Mouse (Mus musculus) hindbrain, embryonic 13.5 days (tissue): ENCODE data around the gene Ccl3. TPM values are rescaled to one million over a fixed set of nuclear protein-coding genes. Genes with fewer than 3 reads are reported as not detected.

Source experiments
- ATAC-seq: fragments of 200-750 bp; cut with Nextera tagmentation; 2 replicates; pipeline ENCODE4 v1.8.0; 2017; ENCODE audit warnings: moderate TSS enrichment; ENCODE audit not compliant: low FRiP score
- H3K27ac ChIP-seq: fragments of 300-500 bp; sonication (generic); 2 replicates; pipeline ENCODE4 v1.5.1; 2015; ENCODE audit warnings: inconsistent platforms, mild to moderate bottlenecking, moderate library complexity
- H3K27me3 ChIP-seq: fragments of 300-500 bp; sonication (generic); 2 replicates; pipeline ENCODE4 v1.6.1; 2015; ENCODE audit warnings: mild to moderate bottlenecking, inconsistent platforms
- H3K36me3 ChIP-seq: fragments of 300-500 bp; sonication (generic); 2 replicates; pipeline ENCODE4 v1.6.1; 2015; ENCODE audit warnings: mild to moderate bottlenecking, inconsistent platforms
- H3K4me1 ChIP-seq: fragments of 300-500 bp; sonication (generic); replicated peaks from 2 replicates; pipeline ENCODE4 v1.6.1; 2015; ENCODE audit warnings: inconsistent platforms
- H3K4me2 ChIP-seq: fragments of 300-500 bp; sonication (generic); 2 replicates; pipeline ENCODE4 v1.6.1; 2015; ENCODE audit warnings: inconsistent platforms, mild to moderate bottlenecking, moderate library complexity
- H3K4me3 ChIP-seq: fragments of 300-500 bp; sonication (generic); 2 replicates; pipeline ENCODE4 v1.5.1; 2015; ENCODE audit warnings: mild to moderate bottlenecking, inconsistent platforms
- H3K9ac ChIP-seq: fragments of 300-500 bp; sonication (generic); 2 replicates; pipeline ENCODE4 v1.6.1; 2015; ENCODE audit warnings: mild to moderate bottlenecking, inconsistent platforms
- H3K9me3 ChIP-seq: fragments of 300-500 bp; sonication (generic); 2 replicates; pipeline ENCODE4 v1.6.1; 2016; ENCODE audit warnings: inconsistent platforms
- WGBS: fragments of 180-500 bp; shearing (Covaris S2); methylation state at CpG from one replicate; pipeline ENCODE4 v1.1.7; 2015; 5-methylcytosine and 5-hydroxymethylcytosine counted together
- polyA plus RNA-seq: library from polyadenylated mRNA; unstranded; fragments of >200 nt; fragmentation: Nextera tagmentation; extraction: Ambion mirVana; gene quantifications from 2 replicates; pipeline ENCODE4 v1.2.1, GENCODE M21; 2015

Gene Ccl3
- polyA plus RNA-seq, 1 experiment from 2014 or later, result 1.8 TPM

DNA sequence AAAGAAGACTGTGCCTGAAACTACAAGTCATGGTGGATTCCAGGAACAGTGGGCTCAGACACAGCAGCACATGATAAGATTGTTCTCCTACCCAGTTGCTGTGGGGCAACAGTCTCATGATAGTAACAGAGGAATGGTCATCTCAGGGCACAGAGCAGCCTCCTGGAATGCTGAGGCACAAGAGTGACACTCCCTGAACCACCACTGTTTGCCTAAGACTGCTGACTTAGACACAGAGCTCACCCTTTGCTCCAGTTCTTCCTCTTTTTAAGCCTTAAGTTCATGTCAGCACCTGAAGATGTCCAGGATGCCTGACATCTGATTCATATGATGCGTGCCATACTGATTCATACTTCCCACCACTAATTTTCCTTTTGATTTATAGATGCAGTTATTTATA is 32.6 kb downstream of the Ccl3 start:
- no peaks in the 10 kb centered on the region for H3K27me3 ChIP-seq
- 96% methylated on average over 1 of the region's 1 CpGs for WGBS
- ATAC-seq, result no peak
- H3K4me1 ChIP-seq, result no peaks in the 10 kb centered on the region
- H3K9me3 ChIP-seq, result no peaks in the 10 kb centered on the region
- H3K4me3 ChIP-seq, result no peak overlapping the region
- no peaks in the 10 kb centered on the region for H3K36me3 ChIP-seq
- no peak overlapping the region for H3K27ac ChIP-seq
- H3K4me2 ChIP-seq, result no peak overlapping the region
- H3K9ac ChIP-seq, result no peak overlapping the region

DNA sequence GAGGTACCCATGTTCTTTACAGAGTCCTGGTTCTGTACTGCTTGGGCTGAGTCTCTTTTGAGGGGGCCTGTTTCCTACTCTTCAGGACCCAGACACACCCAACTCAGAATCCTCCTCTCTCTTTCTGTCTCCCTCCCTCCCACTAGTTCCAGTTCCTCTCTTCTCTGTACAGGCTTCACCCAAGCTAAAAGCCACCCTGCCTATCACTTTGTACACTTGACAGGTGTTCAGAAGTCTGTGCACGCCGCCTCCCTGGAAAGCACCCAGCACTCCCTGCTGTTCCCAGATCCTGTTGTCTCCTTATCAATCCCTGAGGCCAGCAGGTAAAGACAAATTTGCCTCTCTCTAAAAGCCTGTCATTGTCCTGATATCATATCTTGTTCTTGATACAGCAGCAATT is 38.3 kb downstream of the Ccl3 start:
- H3K9me3 ChIP-seq, result no peaks in the 10 kb centered on the region
- no peaks in the 10 kb centered on the region for H3K36me3 ChIP-seq
- H3K27ac ChIP-seq, result no peak overlapping the region
- no peaks in the 10 kb centered on the region for H3K27me3 ChIP-seq
- H3K9ac ChIP-seq, result no peak overlapping the region
- H3K4me2 ChIP-seq, result no peak overlapping the region
- H3K4me3 ChIP-seq, result no peak overlapping the region
- ATAC-seq, result no peak
- H3K4me1 ChIP-seq, result no peaks in the 10 kb centered on the region
- WGBS, result 92% methylated on average over 2 of the region's 2 CpGs

GRCm38 (mm10) chr11:83606396-83606795 is 42.8 kb downstream of the Ccl3 start:
- Histone ChIP-seq H3K36me3 (no peaks in the 10 kb centered on the region), H3K9me3 (no peaks in the 10 kb centered on the region), H3K4me1 (no peaks in the 10 kb centered on the region), H3K27me3 (no peaks in the 10 kb centered on the region), H3K9ac (no peak overlapping the region), H3K27ac (no peak overlapping the region), H3K4me2 (no peak overlapping the region), H3K4me3 (no peak overlapping the region)
- WGBS, result 63% methylated on average over 1 of the region's 1 CpGs
- ATAC-seq, result no peak

GRCm38 (mm10) chr11:83605535-83605934 is 43.6 kb downstream of the Ccl3 start:
- ATAC-seq, result no peak
- H3K4me1 ChIP-seq, result no peaks in the 10 kb centered on the region
- H3K9ac ChIP-seq, result no peak overlapping the region
- H3K4me2 ChIP-seq, result no peak overlapping the region
- no peak overlapping the region for H3K4me3 ChIP-seq
- no peaks in the 10 kb centered on the region for H3K9me3 ChIP-seq
- 90% methylated on average over 3 of the region's 3 CpGs for WGBS
- no peaks in the 10 kb centered on the region for H3K36me3 ChIP-seq
- no peaks in the 10 kb centered on the region for H3K27me3 ChIP-seq
- H3K27ac ChIP-seq, result no peak overlapping the region

- Histone ChIP-seq H3K9me3 (no peaks in the 10 kb centered on the region), H3K4me3 (no peak overlapping the region), H3K36me3 (no peaks in the 10 kb centered on the region), H3K27me3 (no peaks in the 10 kb centered on the region), H3K27ac (no peak overlapping the region), H3K4me2 (no peak overlapping the region), H3K4me1 (no peaks in the 10 kb centered on the region), H3K9ac (no peak overlapping the region)
- no peak for ATAC-seq
- WGBS, result 93% methylated on average over 4 of the region's 4 CpGs
These were observed 44.5 kb downstream of the Ccl3 start for GRCm38 (mm10) chr11:83604698-83605097.

DNA sequence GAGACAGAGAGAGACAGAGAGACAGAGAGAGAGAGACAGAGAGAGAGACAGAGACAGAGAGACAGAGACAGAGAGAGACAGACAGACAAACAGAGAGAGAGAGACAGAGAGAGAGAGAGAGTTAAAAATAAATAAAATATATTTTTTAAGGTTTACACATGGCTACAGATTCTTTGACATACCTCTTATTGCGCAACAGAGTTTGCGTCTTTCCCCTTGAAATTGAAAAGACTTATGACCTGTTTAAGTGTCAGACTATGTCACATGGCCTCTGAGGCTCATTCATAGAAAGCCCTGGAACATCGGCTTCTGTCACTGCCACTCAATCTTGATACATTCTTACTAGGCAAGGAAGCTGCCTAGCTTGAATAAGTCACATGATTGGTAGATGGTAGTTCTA is 45.8 kb downstream of the Ccl3 start:
- no peak overlapping the region for H3K4me3 ChIP-seq
- WGBS, result 91% methylated on average over 3 of the region's 3 CpGs
- no peak for ATAC-seq
- no peak overlapping the region for H3K9ac ChIP-seq
- H3K4me2 ChIP-seq, result no peak overlapping the region
- no peaks in the 10 kb centered on the region for H3K4me1 ChIP-seq
- H3K27ac ChIP-seq, result no peak overlapping the region
- H3K9me3 ChIP-seq, result no peaks in the 10 kb centered on the region
- no peaks in the 10 kb centered on the region for H3K27me3 ChIP-seq
- H3K36me3 ChIP-seq, result no peaks in the 10 kb centered on the region

DNA sequence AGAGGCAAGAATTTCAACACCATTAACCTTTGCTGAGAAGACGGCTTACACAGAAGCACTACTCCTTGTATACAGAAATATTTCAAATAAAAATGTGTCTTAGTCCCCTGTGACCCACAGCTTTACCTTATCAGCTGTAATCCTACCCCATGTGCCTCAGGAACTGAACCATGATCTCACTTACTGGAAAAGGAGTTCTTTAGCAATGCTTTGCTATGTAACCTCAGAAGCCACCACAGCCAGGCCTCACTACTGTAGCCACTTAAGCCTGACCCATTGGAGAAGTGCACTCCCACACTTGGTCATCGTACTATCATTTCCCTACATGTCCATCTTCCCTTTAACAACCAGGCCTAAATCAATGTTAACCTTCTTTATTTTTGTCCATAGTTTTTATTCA is 48.6 kb downstream of the Ccl3 start:
- no peak for ATAC-seq
- no peak overlapping the region for H3K27ac ChIP-seq
- H3K4me2 ChIP-seq, result no peak overlapping the region
- no peak overlapping the region for H3K9ac ChIP-seq
- H3K4me3 ChIP-seq, result no peak overlapping the region
- no peaks in the 10 kb centered on the region for H3K4me1 ChIP-seq
- 88% methylated on average over 2 of the region's 2 CpGs for WGBS
- no peaks in the 10 kb centered on the region for H3K9me3 ChIP-seq
- no peaks in the 10 kb centered on the region for H3K36me3 ChIP-seq
- H3K27me3 ChIP-seq, result no peaks in the 10 kb centered on the region

DNA sequence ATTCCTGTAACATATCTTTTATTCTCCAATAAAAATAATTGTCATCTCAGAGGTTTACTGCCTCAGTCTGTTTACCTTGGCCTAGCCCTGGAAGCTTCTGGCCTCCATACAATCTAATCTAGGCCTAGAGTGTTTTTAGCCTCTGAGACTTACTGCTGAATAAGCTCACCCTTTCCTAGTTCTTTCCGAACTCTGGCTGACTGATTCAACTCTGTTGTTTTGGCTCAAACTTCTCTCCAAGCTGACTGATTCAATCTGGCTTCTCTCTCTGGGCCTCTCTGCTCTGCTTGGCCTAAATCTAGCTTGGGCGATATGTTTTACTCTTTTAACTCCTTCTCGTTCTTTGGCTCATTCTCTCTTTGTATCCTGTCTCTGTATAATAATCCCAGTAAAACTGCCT is 50.2 kb downstream of the Ccl3 start:
- Histone ChIP-seq H3K4me2 (no peak overlapping the region), H3K27me3 (no peaks in the 10 kb centered on the region), H3K4me1 (no peaks in the 10 kb centered on the region), H3K36me3 (no peaks in the 10 kb centered on the region), H3K4me3 (no peak overlapping the region), H3K9me3 (no peaks in the 10 kb centered on the region), H3K27ac (no peak overlapping the region), H3K9ac (no peak overlapping the region)
- ATAC-seq, result no peak
- 94% methylated on average over 3 of the region's 3 CpGs for WGBS

- no peak for ATAC-seq
- Histone ChIP-seq H3K27me3 (no peaks in the 10 kb centered on the region), H3K9me3 (no peaks in the 10 kb centered on the region), H3K4me1 (no peaks in the 10 kb centered on the region), H3K27ac (no peak overlapping the region), H3K9ac (no peak overlapping the region), H3K4me2 (no peak overlapping the region), H3K4me3 (no peak overlapping the region), H3K36me3 (no peaks in the 10 kb centered on the region)
- 88% methylated on average over 3 of the region's 3 CpGs for WGBS
These were observed 50.8 kb downstream of the Ccl3 start for GRCm38 (mm10) chr11:83598207-83598837.

Other genes with a start within 250 kb of the Ccl3 start
- 22.2 and 22.5 TPM in 2 replicates for gene Rasl10b, start 240.2 kb downstream of the Ccl3 start, polyA plus RNA-seq
- 0.43 and 1.4 TPM in 2 replicates for gene Gas2l2, start 219.9 kb downstream of the Ccl3 start, polyA plus RNA-seq
- 0.48 TPM in 1 of 2 replicates, not detected in the other for gene 1700020L24Rik, start 211.7 kb downstream of the Ccl3 start, polyA plus RNA-seq
- 3.5 and 3.8 TPM in 2 replicates for gene Mmp28, start 186.3 kb downstream of the Ccl3 start, polyA plus RNA-seq
- 14.7 and 16.4 TPM in 2 replicates for gene Taf15, start 176.3 kb downstream of the Ccl3 start, polyA plus RNA-seq
- not detected in 2 replicates for gene Heatr9, start 127.2 kb downstream of the Ccl3 start, polyA plus RNA-seq
- not detected in 2 replicates for gene Ccl5, start 118.8 kb downstream of the Ccl3 start, polyA plus RNA-seq
- 1.9 and 4.1 TPM in 2 replicates for gene Ccl9, start 70.7 kb downstream of the Ccl3 start, polyA plus RNA-seq
- gene Ccl6, start 56.3 kb downstream of the Ccl3 start, polyA plus RNA-seq, result 2.3 and 2.7 TPM in 2 replicates
- gene Rpl9-ps1, start 3.7 kb downstream of the Ccl3 start, polyA plus RNA-seq, result not detected in 2 replicates
- 0.53 and 0.71 TPM in 2 replicates for gene Ccl4, start 13.2 kb upstream of the Ccl3 start, polyA plus RNA-seq
- 0.35 TPM in 1 of 2 replicates, not detected in the other for gene Wfdc17, start 54.6 kb upstream of the Ccl3 start, polyA plus RNA-seq
- not detected in 2 replicates for gene Wfdc18, start 59.7 kb upstream of the Ccl3 start, polyA plus RNA-seq
- 0.53 TPM in 1 of 2 replicates, not detected in the other for gene Wfdc21, start 97.6 kb upstream of the Ccl3 start, polyA plus RNA-seq
- gene Heatr6, start 104.3 kb upstream of the Ccl3 start, polyA plus RNA-seq, result 36.0 and 39.8 TPM in 2 replicates
- gene Hnf1b, start 200.7 kb upstream of the Ccl3 start, polyA plus RNA-seq, result 0.10 and 0.19 TPM in 2 replicates